Mouse (Mus musculus) neural tube, embryonic 15.5 days (tissue): Measurements from ENCODE around the gene Ank2. TPM values are rescaled to one million over a fixed set of nuclear protein-coding genes. Genes with fewer than 3 reads are reported as not detected.

ENCODE experiments used
- ATAC-seq: fragments of 200-750 bp; cut with Nextera tagmentation; 2 replicates; pipeline ENCODE4 v1.8.0; 2017; ENCODE audit warnings: mild to moderate bottlenecking, moderate TSS enrichment, moderate library complexity; ENCODE audit not compliant: low FRiP score
- H3K27ac ChIP-seq: fragments of 300-500 bp; sonication (generic); replicated peaks from 2 replicates; pipeline ENCODE4 v1.5.1; 2015; ENCODE audit warnings: mild to moderate bottlenecking, inconsistent platforms
- H3K27me3 ChIP-seq: fragments of 300-500 bp; sonication (generic); replicated peaks from 2 replicates; pipeline ENCODE4 v1.6.1; 2015; ENCODE audit warnings: inconsistent platforms
- H3K36me3 ChIP-seq: fragments of 300-500 bp; sonication (generic); 2 replicates; pipeline ENCODE4 v1.6.1; 2015; ENCODE audit warnings: inconsistent platforms
- H3K4me1 ChIP-seq: fragments of 300-500 bp; sonication (generic); 2 replicates; pipeline ENCODE4 v1.6.1; 2015; ENCODE audit warnings: inconsistent platforms
- H3K4me2 ChIP-seq: fragments of 300-500 bp; sonication (generic); 2 replicates; pipeline ENCODE4 v1.6.1; 2015; ENCODE audit warnings: inconsistent platforms, mild to moderate bottlenecking, moderate library complexity
- H3K4me3 ChIP-seq: fragments of 300-500 bp; sonication (generic); replicated peaks from 2 replicates; pipeline ENCODE4 v1.5.1; 2015; ENCODE audit warnings: mild to moderate bottlenecking, inconsistent platforms
- H3K9ac ChIP-seq: fragments of 300-500 bp; sonication (generic); replicated peaks from 2 replicates; pipeline ENCODE4 v1.6.1; 2015; ENCODE audit warnings: mild to moderate bottlenecking, inconsistent platforms
- H3K9me3 ChIP-seq: fragments of 300-500 bp; sonication (generic); replicated peaks from 2 replicates; pipeline ENCODE4 v1.6.1; 2016; ENCODE audit warnings: inconsistent platforms
- WGBS: fragments of 180-500 bp; shearing (Covaris S2); methylation state at CpG from one replicate; pipeline ENCODE4 v1.1.7; 2015; ENCODE audit warnings: mixed read lengths; 5-methylcytosine and 5-hydroxymethylcytosine counted together
- polyA plus RNA-seq: library from polyadenylated mRNA; unstranded; fragments of >200 nt; fragmentation: Nextera tagmentation; extraction: Ambion mirVana; gene quantifications from 2 replicates; pipeline ENCODE4 v1.2.1, GENCODE M21; 2015

The Ank2 gene
- polyA plus RNA-seq, 1 experiment from 2014 or later: 166 TPM

- 89% methylated on average over 2 of the region's 2 CpGs for WGBS
- no peaks in the 10 kb centered on the region for H3K9me3 ChIP-seq
Measured at GRCm38 (mm10) chr3:127187081-127187480, 312.1 kb downstream of the Ank2 start.

GRCm38 (mm10) chr3:127186239-127186638 lies 312.9 kb downstream of the Ank2 start:
- WGBS: 93% methylated on average over 3 of the region's 3 CpGs
- Histone ChIP-seq H3K27me3 (no peaks in the 10 kb centered on the region), H3K4me3 (no peak overlapping the region), H3K9ac (no peak overlapping the region), H3K4me2 (no peak overlapping the region), H3K4me1 (peaks cover 12% of the 10 kb centered on the region; the same call in 1 of the 2 replicates), H3K27ac (no peak overlapping the region), H3K36me3 (no peaks in the 10 kb centered on the region), H3K9me3 (no peaks in the 10 kb centered on the region)
- no peak for ATAC-seq

More at GRCm38 (mm10) chr3:127187081-127187480, 312.1 kb downstream of the Ank2 start:
- no peaks in the 10 kb centered on the region for H3K36me3 ChIP-seq
- H3K4me1 ChIP-seq: peaks cover 12% of the 10 kb centered on the region; the same call in 1 of the 2 replicates
- no peak for ATAC-seq
- no peak overlapping the region for H3K4me3 ChIP-seq
- H3K4me2 ChIP-seq: no peak overlapping the region
- no peaks in the 10 kb centered on the region for H3K27me3 ChIP-seq
- H3K27ac ChIP-seq: no peak overlapping the region
- no peak overlapping the region for H3K9ac ChIP-seq

GRCm38 (mm10) chr3:127183998-127184753 lies 315.0 kb downstream of the Ank2 start:
- H3K36me3 ChIP-seq: no peaks in the 10 kb centered on the region
- peak overlapping the region; percentile 54 for H3K27ac ChIP-seq
- H3K9ac ChIP-seq: no peak overlapping the region
- H3K27me3 ChIP-seq: no peaks in the 10 kb centered on the region
- H3K4me3 ChIP-seq: no peak overlapping the region
- H3K4me2 ChIP-seq: peak overlapping the region; percentile 28; the same call in 1 of the 2 replicates
- H3K4me1 ChIP-seq: peaks cover 12% of the 10 kb centered on the region; the same call in 1 of the 2 replicates
- 6% methylated on average over 5 of the region's 5 CpGs for WGBS
- peak; percentile 77 for ATAC-seq
- no peaks in the 10 kb centered on the region for H3K9me3 ChIP-seq

- H3K9ac ChIP-seq: no peak overlapping the region
- 70% methylated on average over 2 of the region's 2 CpGs for WGBS
- ATAC-seq: no peak
- H3K4me1 ChIP-seq: no peaks in the 10 kb centered on the region; the same call in 1 of the 2 replicates
- no peak overlapping the region for H3K4me3 ChIP-seq
- no peaks in the 10 kb centered on the region for H3K36me3 ChIP-seq
- H3K9me3 ChIP-seq: no peaks in the 10 kb centered on the region
- no peak overlapping the region for H3K4me2 ChIP-seq
- no peak overlapping the region for H3K27ac ChIP-seq
- H3K27me3 ChIP-seq: no peaks in the 10 kb centered on the region
Measured at GRCm38 (mm10) chr3:127172697-127173096, 326.5 kb downstream of the Ank2 start.

GRCm38 (mm10) chr3:127170246-127170645 lies 328.9 kb downstream of the Ank2 start:
- Histone ChIP-seq H3K4me2 (no peak overlapping the region), H3K9me3 (no peaks in the 10 kb centered on the region), H3K36me3 (no peaks in the 10 kb centered on the region), H3K27me3 (no peaks in the 10 kb centered on the region), H3K4me1 (no peaks in the 10 kb centered on the region; the same call in 1 of the 2 replicates), H3K9ac (no peak overlapping the region), H3K27ac (no peak overlapping the region), H3K4me3 (no peak overlapping the region)
- no peak for ATAC-seq
- 87% methylated on average over 12 of the region's 12 CpGs for WGBS

GRCm38 (mm10) chr3:127169114-127169513 lies 330.0 kb downstream of the Ank2 start:
- no peaks in the 10 kb centered on the region for H3K27me3 ChIP-seq
- H3K4me3 ChIP-seq: no peak overlapping the region
- WGBS: 100% methylated on average over 1 of the region's 1 CpGs
- H3K4me1 ChIP-seq: no peaks in the 10 kb centered on the region; the same call in 1 of the 2 replicates
- no peak overlapping the region for H3K27ac ChIP-seq
- no peaks in the 10 kb centered on the region for H3K9me3 ChIP-seq
- no peak for ATAC-seq
- H3K36me3 ChIP-seq: no peaks in the 10 kb centered on the region
- no peak overlapping the region for H3K9ac ChIP-seq
- no peak overlapping the region for H3K4me2 ChIP-seq

GRCm38 (mm10) chr3:127163749-127164148 lies 335.4 kb downstream of the Ank2 start:
- Histone ChIP-seq H3K27me3 (no peaks in the 10 kb centered on the region), H3K4me1 (peaks cover 24% of the 10 kb centered on the region), H3K4me2 (no peak overlapping the region), H3K27ac (no peak overlapping the region), H3K4me3 (no peak overlapping the region), H3K36me3 (no peaks in the 10 kb centered on the region), H3K9me3 (no peaks in the 10 kb centered on the region), H3K9ac (no peak overlapping the region)
- WGBS: 67% methylated on average over 3 of the region's 3 CpGs
- no peak for ATAC-seq

GRCm38 (mm10) chr3:127161998-127162712 lies 337.0 kb downstream of the Ank2 start:
- Histone ChIP-seq H3K27me3 (no peaks in the 10 kb centered on the region), H3K4me2 (peak overlapping the region; percentile 86), H3K4me1 (peaks cover 24% of the 10 kb centered on the region), H3K4me3 (peak overlapping the region; percentile 53), H3K9ac (peak overlapping the region; percentile 56), H3K27ac (peak overlapping the region; percentile 78), H3K9me3 (no peaks in the 10 kb centered on the region), H3K36me3 (no peaks in the 10 kb centered on the region)
- peak; percentile 89 for ATAC-seq
- under 1% methylated on average over 41 of the region's 41 CpGs for WGBS

GRCm38 (mm10) chr3:127161085-127161837 lies 337.9 kb downstream of the Ank2 start:
- Histone ChIP-seq H3K27ac (peak overlapping the region; percentile 78), H3K9me3 (no peaks in the 10 kb centered on the region), H3K4me1 (peaks cover 24% of the 10 kb centered on the region), H3K9ac (peak overlapping the region; percentile 56), H3K36me3 (no peaks in the 10 kb centered on the region), H3K27me3 (no peaks in the 10 kb centered on the region), H3K4me3 (peak overlapping the region; percentile 53), H3K4me2 (peak overlapping the region; percentile 86)
- 5% methylated on average over 23 of the region's 23 CpGs for WGBS
- peak; percentile 33; the same call in 1 of the 2 replicates for ATAC-seq

GRCm38 (mm10) chr3:127157706-127158105 lies 341.4 kb downstream of the Ank2 start:
- WGBS: 75% methylated on average over 3 of the region's 3 CpGs
- Histone ChIP-seq H3K27me3 (no peaks in the 10 kb centered on the region), H3K9me3 (no peaks in the 10 kb centered on the region), H3K4me2 (no peak overlapping the region), H3K4me1 (peaks cover 23% of the 10 kb centered on the region), H3K36me3 (no peaks in the 10 kb centered on the region), H3K9ac (no peak overlapping the region), H3K4me3 (no peak overlapping the region), H3K27ac (no peak overlapping the region)
- no peak for ATAC-seq

- Histone ChIP-seq H3K27me3 (no peaks in the 10 kb centered on the region), H3K9ac (no peak overlapping the region), H3K4me2 (no peak overlapping the region), H3K27ac (no peak overlapping the region), H3K9me3 (no peaks in the 10 kb centered on the region), H3K4me3 (no peak overlapping the region), H3K4me1 (peaks cover 10% of the 10 kb centered on the region), H3K36me3 (no peaks in the 10 kb centered on the region)
- 82% methylated on average over 9 of the region's 9 CpGs for WGBS
- no peak for ATAC-seq
Measured at GRCm38 (mm10) chr3:127156080-127156479, 343.1 kb downstream of the Ank2 start.
